Mouse (Mus musculus) layer of hippocampus, postnatal 36 days (tissue): ENCODE results near the gene Alk. TPM values are rescaled to one million over a fixed set of nuclear protein-coding genes. Genes with fewer than 3 reads are reported as not detected.
A peak's percentile ranks its signal among the peaks of the same experiment; 100 is the strongest.

ENCODE experiments used
- DNase-seq, 2 experiments: peaks; one replicate each; pipeline ENCODE4 v3.0.0; 2022
- total RNA-seq, 2 experiments: library from RNA; stranded (reverse); gene quantifications; 2 replicates each; pipeline ENCODE4 v1.2.3; 2021

Gene Alk
- total RNA-seq, 2 experiments from 2014 or later: 6.8 to 7.1 TPM

DNA sequence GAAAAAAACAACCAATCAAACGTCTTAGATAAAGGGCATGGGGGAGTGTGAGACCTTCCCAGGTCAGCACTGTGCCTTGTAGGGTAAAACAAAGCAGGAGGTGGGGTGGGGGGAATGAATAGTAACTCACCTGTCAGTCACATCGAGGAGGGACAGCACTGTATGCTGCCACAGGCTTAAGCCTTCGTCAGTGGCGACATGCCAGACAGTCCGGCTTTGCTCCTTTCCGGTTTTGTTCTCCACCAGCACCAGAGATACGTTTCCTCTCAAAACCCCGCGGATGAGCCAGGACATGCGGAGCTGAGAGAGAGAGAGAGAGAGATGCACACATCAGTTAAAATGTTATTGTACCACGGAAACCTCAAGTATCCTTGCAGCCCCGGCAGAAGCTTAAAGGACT, 637.1 kb downstream of the Alk start:
- no peak for DNase-seq

GRCm38 (mm10) chr17:71965733-71966606, 638.5 kb downstream of the Alk start:
- peak; percentile 48 to 49 for DNase-seq

GRCm38 (mm10) chr17:71964610-71965009, 639.8 kb downstream of the Alk start:
- no peak for DNase-seq

- no peak for DNase-seq
These were observed 641.7 kb downstream of the Alk start for GRCm38 (mm10) chr17:71962746-71963145.

DNA sequence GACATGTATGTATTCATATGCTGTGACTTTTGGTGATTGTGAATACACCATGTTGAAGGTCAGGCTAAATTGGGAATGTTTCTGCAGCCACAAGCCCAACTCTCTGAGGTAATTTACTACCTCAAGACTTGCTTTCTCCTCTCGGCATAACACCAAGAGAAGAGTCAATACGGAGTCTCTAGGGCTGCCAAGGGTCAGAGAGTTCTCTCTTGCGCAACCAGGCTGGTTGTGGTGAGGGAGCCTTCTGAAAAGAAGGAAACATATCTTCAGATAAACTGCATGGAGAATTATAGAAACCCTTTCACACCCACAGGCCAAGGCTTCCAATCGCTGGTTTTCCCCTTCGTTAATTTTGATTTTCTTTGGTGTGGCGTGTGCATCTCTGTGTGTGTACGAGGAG, 649.4 kb downstream of the Alk start:
- no peak for DNase-seq

DNA sequence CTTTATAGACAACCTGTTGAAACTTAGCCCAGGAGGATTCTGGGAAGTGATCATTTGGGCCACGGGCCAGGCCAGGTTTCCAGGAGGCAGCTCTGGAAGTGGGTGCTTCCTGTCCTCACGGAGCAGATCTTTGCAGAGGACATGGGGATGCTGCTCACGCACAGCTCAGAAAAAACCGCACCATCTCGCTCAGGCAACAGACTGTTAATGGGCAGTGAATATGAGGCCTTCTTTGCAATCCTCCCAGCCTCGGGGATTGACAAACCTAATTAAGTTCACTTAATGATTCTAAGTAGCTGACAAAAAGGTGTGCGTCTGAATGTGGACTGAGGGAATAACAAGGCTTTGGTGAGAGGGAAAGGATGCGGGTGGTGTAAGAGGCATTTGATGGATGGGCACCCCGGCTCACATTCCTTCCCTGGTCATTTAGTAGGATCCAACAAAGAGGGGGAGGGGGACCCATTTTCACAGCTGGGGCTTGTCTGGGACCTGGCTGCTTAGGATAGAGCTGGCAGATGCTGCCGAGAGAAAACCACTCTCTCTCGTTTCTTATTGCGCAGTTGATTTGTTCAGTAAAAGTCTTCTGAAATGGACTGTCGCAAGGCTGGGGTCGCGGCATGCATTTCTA, 650.1 kb downstream of the Alk start:
- DNase-seq: no peak

DNA sequence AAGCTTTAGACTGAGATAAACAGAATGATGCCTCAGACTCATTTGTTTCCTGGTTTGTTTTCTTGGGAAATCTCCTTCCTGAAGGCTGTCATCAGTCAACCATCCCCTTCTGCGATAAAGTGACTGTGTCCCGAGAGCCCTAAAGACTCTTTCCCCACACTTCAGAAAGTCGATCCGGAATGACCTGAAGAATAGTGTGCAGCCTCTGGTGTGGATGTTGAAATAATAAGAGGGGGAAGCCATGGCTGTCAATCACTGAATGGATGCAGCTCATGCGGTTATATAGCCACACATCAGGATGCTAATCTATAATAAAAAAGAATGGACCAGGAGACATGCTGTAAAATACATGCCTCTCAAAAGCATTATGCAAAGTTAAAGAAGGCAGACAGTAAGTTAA, 653.5 kb downstream of the Alk start:
- DNase-seq: no peak

GRCm38 (mm10) chr17:71948687-71949086, 655.7 kb downstream of the Alk start:
- no peak for DNase-seq

DNA sequence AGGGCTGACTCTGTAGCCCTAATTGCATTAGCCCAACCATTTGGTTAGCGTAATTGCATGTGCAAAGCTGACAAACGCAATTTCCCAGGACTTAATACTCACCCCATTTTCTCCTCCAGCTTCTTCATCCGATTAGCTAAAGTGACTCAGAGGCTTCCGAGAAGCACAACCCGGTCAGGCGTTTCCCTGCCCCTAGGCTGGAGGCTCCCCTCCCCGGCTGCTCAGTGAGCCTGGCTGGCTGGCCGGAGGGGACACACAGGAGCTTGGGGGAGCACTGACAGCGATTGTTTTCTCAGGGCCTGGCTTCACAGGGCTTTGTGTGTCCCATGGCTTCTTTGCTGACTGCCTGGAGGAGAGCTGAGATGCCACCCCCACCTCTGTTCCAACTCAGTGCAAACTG, 657.0 kb downstream of the Alk start:
- DNase-seq: no peak

DNA sequence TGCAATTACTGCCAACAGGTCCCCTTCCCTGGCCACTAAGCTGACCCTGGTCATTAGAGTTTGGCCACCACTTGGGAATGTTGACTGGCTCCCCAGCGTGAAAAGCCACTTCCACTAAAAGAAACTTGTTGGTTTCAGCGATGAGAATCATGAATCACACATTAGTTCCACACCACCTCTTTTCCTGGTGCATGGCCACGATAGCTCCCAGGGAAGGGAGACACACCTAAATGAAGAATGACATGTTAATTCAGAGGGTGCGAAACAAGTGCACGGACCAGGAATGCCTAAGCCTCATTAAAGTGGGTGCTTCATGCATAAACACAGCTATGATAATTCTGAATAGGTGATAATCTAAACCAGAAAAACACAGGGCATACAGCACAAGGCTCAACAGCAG, 660.4 kb downstream of the Alk start:
- DNase-seq: no peak

GRCm38 (mm10) chr17:71942052-71942451, 662.4 kb downstream of the Alk start:
- no peak for DNase-seq

- no peak for DNase-seq
These were observed 663.0 kb downstream of the Alk start for GRCm38 (mm10) chr17:71941436-71941835.

DNA sequence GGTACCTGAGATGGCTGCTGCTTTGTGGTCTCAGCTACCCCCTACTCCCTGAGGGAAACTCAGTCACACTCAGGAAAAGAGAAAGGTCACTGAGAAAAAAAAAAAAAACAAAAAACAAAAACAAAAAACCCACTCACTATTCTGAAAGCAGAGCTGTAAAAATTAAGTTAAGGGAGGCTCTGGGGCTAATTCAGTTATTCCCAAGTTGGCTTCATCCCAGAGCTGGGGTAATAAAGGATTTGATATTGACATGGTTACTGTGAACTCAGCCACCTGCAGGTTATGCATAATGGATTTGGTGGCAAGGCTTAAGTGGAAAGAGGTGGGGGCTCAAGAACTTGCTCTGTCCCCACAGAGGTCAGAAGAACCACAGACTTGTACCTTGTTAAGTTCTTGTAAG, 667.7 kb downstream of the Alk start:
- DNase-seq: no peak

DNA sequence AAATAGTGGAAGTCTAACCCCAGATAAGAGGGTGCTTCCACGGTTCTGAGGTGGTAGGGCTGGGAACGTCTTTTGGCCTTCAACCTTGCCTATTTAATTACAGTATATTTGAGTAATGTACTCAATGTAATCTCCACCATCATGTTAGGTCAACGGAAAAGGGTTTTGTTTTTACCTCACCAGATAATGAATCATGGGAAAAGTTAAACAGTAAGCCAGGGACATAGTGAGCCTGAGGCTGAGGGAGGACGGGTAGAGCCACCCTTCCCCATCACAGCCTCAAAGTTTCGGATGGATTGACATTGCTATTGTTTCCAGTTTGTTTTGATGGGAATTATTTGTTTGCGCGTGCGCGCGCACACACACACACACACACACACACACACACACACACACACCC, 668.6 kb downstream of the Alk start:
- DNase-seq: no peak

- DNase-seq: no peak
These were observed 669.1 kb downstream of the Alk start for GRCm38 (mm10) chr17:71935336-71935735.

DNA sequence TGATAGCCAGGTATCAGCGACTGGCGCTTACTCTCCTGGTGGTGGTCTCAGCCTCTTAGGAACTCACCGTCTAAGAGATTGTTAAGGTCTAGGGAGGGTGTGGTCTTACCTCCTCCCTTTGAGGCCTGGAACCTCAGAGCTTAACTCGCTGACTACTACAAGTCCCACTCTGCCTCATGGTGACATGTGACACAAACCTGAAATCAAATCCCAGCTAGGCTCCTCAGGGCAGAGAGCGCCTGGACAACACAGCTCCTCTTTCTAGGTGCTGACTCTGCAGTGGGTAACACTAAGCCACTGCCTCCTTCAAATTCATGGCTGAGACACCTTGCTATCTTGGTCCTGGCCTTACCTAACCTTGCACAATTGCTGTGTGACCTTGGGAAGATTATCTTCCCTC, 689.5 kb downstream of the Alk start:
- no peak for DNase-seq

GRCm38 (mm10) chr17:71914541-71914940, 689.9 kb downstream of the Alk start:
- DNase-seq: peak; percentile 25 to 30

DNA sequence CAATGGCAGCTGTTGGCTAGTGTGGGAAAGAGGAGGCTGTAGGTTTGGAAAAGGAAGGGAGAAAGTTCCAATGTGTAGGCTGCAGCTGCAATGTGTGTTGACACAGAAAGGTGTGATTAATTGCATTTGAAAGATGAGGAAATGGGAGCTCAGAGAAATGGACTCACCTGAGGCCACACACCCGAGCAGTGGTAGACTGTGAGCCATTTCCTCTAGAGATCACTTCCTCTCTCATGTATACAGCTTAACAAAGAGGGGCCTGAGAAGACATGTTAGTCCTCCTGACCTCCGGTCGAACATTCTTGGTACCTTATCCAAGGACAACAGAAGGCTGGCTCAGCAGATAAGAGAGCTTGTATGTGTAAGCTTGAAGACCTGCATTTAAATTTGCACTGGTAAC, 691.2 kb downstream of the Alk start:
- DNase-seq: no peak

GRCm38 (mm10) chr17:71909107-71909506, 695.3 kb downstream of the Alk start:
- DNase-seq: no peak

- no peak for DNase-seq
These were observed 723.1 kb downstream of the Alk start for GRCm38 (mm10) chr17:71881369-71881768.

DNA sequence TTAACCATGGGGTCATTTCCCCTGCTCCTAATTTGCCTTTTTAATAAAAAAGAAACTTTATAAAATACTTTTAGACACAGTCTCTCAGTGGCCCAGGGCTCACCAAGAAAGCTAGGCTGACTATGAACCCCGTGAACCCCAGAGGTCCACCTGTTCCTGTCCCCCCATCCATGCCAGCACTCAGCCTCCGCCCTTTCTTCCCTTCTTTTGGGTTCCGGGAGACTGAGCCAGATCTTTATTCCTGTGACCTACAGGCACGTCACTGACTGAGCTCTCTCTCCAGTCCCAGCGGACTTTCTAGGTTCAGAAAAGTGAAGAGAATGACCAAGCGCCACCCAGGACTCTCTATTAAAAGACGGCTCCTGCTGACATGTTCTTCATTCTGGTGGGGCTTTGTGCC, 728.9 kb downstream of the Alk start:
- DNase-seq: no peak

GRCm38 (mm10) chr17:71874795-71875194, 729.6 kb downstream of the Alk start:
- no peak for DNase-seq

GRCm38 (mm10) chr17:71874077-71874476, 730.4 kb downstream of the Alk start:
- peak; percentile 29 to 33 for DNase-seq

- DNase-seq: no peak
These were observed 731.5 kb downstream of the Alk start for GRCm38 (mm10) chr17:71872976-71873375.
